Mouse (Mus musculus): Measurements from ENCODE around the gene Sostdc1. TPM values are rescaled to one million over a fixed set of nuclear protein-coding genes. Genes with fewer than 3 reads are reported as not detected.

Gene Sostdc1
- polyA plus RNA-seq, 1 experiment from 2014 or later, result 10.2 TPM

GRCm38 (mm10) chr12:36317036-36317819 is 3.3 kb downstream of the Sostdc1 start:
- Histone ChIP-seq H3K4me3 (peak overlapping the region; percentile 52), H3K27ac (peak overlapping the region; percentile 77), H3K36me3 (replicated peaks) (no peaks in the 10 kb centered on the region), H3K27me3 (ENCODE audit: poor library complexity, severe bottlenecking) (peaks cover 27% of the 10 kb centered on the region), H3K4me1 (peaks cover 56% of the 10 kb centered on the region), H3K9me3 (no peaks in the 10 kb centered on the region)
- 2% methylated on average over 30 of the region's 30 CpGs for WGBS
- peak; percentile 66 for DNase-seq (ENCODE audit: extremely low spot score, low spot score)

DNA sequence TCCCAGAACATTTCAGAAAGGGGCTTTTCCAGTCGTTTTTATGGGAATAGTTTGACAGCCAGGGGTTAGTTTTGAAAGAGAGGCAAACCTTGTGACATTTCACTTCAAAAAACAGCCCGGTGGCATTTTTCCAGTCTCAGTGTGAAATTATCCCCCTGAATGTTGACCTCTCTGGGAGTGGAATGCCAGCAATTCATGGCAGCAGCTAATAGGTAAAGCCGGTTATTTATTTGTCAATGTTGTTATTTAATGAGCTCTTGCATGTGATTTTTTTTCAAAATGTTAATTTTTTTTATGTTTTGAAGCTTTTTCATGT is 3.8 kb downstream of the Sostdc1 start:
- no peaks in the 10 kb centered on the region for H3K9me3 ChIP-seq
- WGBS, result 18% methylated on average over 3 of the region's 3 CpGs
- H3K27me3 ChIP-seq (ENCODE audit: poor library complexity, severe bottlenecking), result peaks cover 27% of the 10 kb centered on the region
- peak overlapping the region; percentile 52; the same call in 1 of the 2 replicates for H3K4me3 ChIP-seq
- DNase-seq (ENCODE audit: extremely low spot score, low spot score), result no peak
- H3K36me3 ChIP-seq (replicated peaks), result no peaks in the 10 kb centered on the region
- H3K4me1 ChIP-seq, result peaks cover 56% of the 10 kb centered on the region
- H3K27ac ChIP-seq, result no peak overlapping the region

- DNase-seq (ENCODE audit: extremely low spot score, low spot score), result no peak
- WGBS, result 95% methylated on average over 4 of the region's 4 CpGs
- no peak overlapping the region for H3K27ac ChIP-seq
These were observed 12.2 kb downstream of the Sostdc1 start for GRCm38 (mm10) chr12:36326101-36326521.

DNA sequence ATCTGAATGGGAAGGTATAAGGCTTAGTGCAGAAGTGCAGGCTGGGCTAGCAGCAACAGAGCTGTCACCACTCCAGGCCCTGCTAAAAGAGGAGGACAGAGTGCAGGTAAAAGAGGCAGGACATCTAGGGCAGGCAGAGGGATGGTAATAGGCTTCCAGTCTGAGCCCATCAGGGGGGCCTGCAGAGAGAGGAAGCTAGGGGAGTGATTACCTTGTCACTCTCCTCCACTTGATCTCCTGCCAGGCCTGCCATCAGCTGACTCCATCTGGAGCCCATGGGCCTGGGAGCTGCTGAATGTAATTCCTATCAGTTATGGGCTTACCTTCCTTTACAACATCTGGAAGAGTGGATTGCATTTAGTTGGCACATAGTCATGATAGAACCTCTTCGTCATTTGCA is 18.7 kb downstream of the Sostdc1 start:
- 93% methylated on average over 1 of the region's 1 CpGs for WGBS
- Histone ChIP-seq H3K4me3 (no peak overlapping the region), H3K27ac (no peak overlapping the region), H3K36me3 (replicated peaks) (no peaks in the 10 kb centered on the region), H3K4me1 (no peaks in the 10 kb centered on the region), H3K9me3 (no peaks in the 10 kb centered on the region), H3K27me3 (ENCODE audit: poor library complexity, severe bottlenecking) (no peaks in the 10 kb centered on the region)
- no peak for DNase-seq (ENCODE audit: extremely low spot score, low spot score)

More at GRCm38 (mm10) chr12:36326101-36326521, 12.2 kb downstream of the Sostdc1 start:
- Histone ChIP-seq H3K9me3 (no peaks in the 10 kb centered on the region), H3K4me1 (no peaks in the 10 kb centered on the region), H3K4me3 (no peak overlapping the region), H3K27me3 (ENCODE audit: poor library complexity, severe bottlenecking) (no peaks in the 10 kb centered on the region), H3K36me3 (replicated peaks) (no peaks in the 10 kb centered on the region)

GRCm38 (mm10) chr12:36333837-36334281 is 19.9 kb downstream of the Sostdc1 start:
- no peak for DNase-seq (ENCODE audit: extremely low spot score, low spot score)
- WGBS, result 89% methylated on average over 9 of the region's 9 CpGs
- no peaks in the 10 kb centered on the region for H3K9me3 ChIP-seq

GRCm38 (mm10) chr12:36344131-36344530 is 30.2 kb downstream of the Sostdc1 start:
- 59% methylated on average over 4 of the region's 4 CpGs for WGBS
- no peaks in the 10 kb centered on the region for H3K9me3 ChIP-seq
- no peak overlapping the region for H3K4me3 ChIP-seq
- H3K4me1 ChIP-seq, result no peaks in the 10 kb centered on the region
- no peaks in the 10 kb centered on the region for H3K36me3 ChIP-seq (replicated peaks)
- no peak for DNase-seq (ENCODE audit: extremely low spot score, low spot score)
- no peak overlapping the region for H3K27ac ChIP-seq
- no peaks in the 10 kb centered on the region for H3K27me3 ChIP-seq (ENCODE audit: poor library complexity, severe bottlenecking)

More at GRCm38 (mm10) chr12:36333837-36334281, 19.9 kb downstream of the Sostdc1 start:
- no peaks in the 10 kb centered on the region for H3K4me1 ChIP-seq
- H3K27me3 ChIP-seq (ENCODE audit: poor library complexity, severe bottlenecking), result no peaks in the 10 kb centered on the region
- no peak overlapping the region for H3K4me3 ChIP-seq
- H3K36me3 ChIP-seq (replicated peaks), result no peaks in the 10 kb centered on the region
- no peak overlapping the region for H3K27ac ChIP-seq

GRCm38 (mm10) chr12:36360064-36360463 is 46.1 kb downstream of the Sostdc1 start:
- WGBS, result 91% methylated on average over 3 of the region's 3 CpGs
- Histone ChIP-seq H3K27me3 (ENCODE audit: poor library complexity, severe bottlenecking) (no peaks in the 10 kb centered on the region), H3K4me3 (no peak overlapping the region), H3K4me1 (no peaks in the 10 kb centered on the region), H3K27ac (no peak overlapping the region), H3K9me3 (no peaks in the 10 kb centered on the region), H3K36me3 (replicated peaks) (no peaks in the 10 kb centered on the region)
- no peak for DNase-seq (ENCODE audit: extremely low spot score, low spot score)

DNA sequence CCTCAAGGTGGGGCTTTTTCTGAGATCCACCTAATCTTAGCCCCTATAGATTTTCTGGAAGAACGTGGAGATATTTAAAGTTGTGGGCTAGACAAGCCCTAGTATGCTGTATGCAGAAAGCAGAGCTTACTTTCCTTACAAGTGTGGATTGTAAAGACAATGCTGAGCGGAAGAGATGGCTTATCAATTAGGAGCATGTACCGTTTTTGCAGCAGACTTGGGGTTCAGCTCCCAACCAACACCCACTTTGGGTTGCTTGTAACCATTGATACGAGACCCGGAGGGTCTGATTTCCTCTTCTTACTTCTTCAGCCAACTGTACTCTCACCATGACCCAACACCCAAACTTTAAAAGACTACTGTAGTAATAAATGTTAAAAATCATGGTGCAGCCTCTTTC is 46.8 kb downstream of the Sostdc1 start:
- no peak for DNase-seq (ENCODE audit: extremely low spot score, low spot score)
- no peaks in the 10 kb centered on the region for H3K4me1 ChIP-seq
- no peak overlapping the region for H3K27ac ChIP-seq
- no peaks in the 10 kb centered on the region for H3K36me3 ChIP-seq (replicated peaks)
- WGBS, result 96% methylated on average over 5 of the region's 5 CpGs
- H3K4me3 ChIP-seq, result no peak overlapping the region
- no peaks in the 10 kb centered on the region for H3K27me3 ChIP-seq (ENCODE audit: poor library complexity, severe bottlenecking)
- H3K9me3 ChIP-seq, result no peaks in the 10 kb centered on the region

DNA sequence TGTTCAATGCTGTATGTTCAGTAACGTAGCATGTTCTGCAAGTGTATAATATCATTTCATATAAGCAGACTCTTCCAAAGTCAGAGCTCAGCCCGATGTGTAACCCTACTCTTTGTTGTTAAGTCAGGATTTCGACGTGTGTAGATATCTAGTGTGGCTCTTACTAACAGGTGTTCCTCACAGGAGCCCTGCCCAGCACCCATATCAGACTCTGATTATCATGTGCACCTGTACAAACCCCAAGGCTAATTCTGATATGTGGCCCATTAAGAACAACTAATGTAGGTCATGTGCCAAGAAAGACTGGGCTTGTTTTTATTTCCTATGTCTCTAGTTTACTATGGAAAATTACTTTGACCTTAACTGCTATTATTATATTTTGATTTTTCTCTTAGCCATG is 50.1 kb downstream of the Sostdc1 start:
- H3K36me3 ChIP-seq (replicated peaks), result no peaks in the 10 kb centered on the region
- H3K27me3 ChIP-seq (ENCODE audit: poor library complexity, severe bottlenecking), result no peaks in the 10 kb centered on the region
- no peak for DNase-seq (ENCODE audit: extremely low spot score, low spot score)
- no peak overlapping the region for H3K27ac ChIP-seq
- WGBS, result 93% methylated on average over 4 of the region's 4 CpGs
- H3K9me3 ChIP-seq, result no peaks in the 10 kb centered on the region
- no peaks in the 10 kb centered on the region for H3K4me1 ChIP-seq
- no peak overlapping the region for H3K4me3 ChIP-seq

Other genes starting within 250 kb of the Sostdc1 start
- 21.4 and 23.8 TPM in 2 replicates for gene Ankmy2, start 157.0 kb upstream of the Sostdc1 start, polyA plus RNA-seq (2016; fragmentation: Nextera tagmentation; extraction: Ambion mirVana)
- gene Bzw2, start 156.1 kb upstream of the Sostdc1 start, polyA plus RNA-seq (2016; fragmentation: Nextera tagmentation; extraction: Ambion mirVana), result 269 and 276 TPM in 2 replicates
- gene Lrrc72, start 60.7 kb upstream of the Sostdc1 start, polyA plus RNA-seq (2016; fragmentation: Nextera tagmentation; extraction: Ambion mirVana), result not detected in 2 replicates
- 5.7 and 6.2 TPM in 2 replicates for gene Ispd, start 67.3 kb downstream of the Sostdc1 start, polyA plus RNA-seq (2016; fragmentation: Nextera tagmentation; extraction: Ambion mirVana)
- 0.74 and 0.95 TPM in 2 replicates for gene D630036H23Rik, start 68.0 kb downstream of the Sostdc1 start, polyA plus RNA-seq (2016; fragmentation: Nextera tagmentation; extraction: Ambion mirVana)

Data from forebrain, embryonic 10.5 days (tissue).